Mouse (Mus musculus) E14TG2a.4 (cell line): ENCODE measurements around the gene Plppr3.

ENCODE experiments used
- H3K27me3 ChIP-seq: 2 replicates; pipeline ENCODE4 v1.6.1; 2014; ENCODE audit warnings: low read length, control low read depth; ENCODE audit not compliant: insufficient read depth
- H3K36me3 ChIP-seq: 2 replicates; pipeline ENCODE4 v1.6.1; 2014; ENCODE audit warnings: low read length, control low read depth; ENCODE audit not compliant: insufficient read depth
- H3K4me1 ChIP-seq: replicated peaks from 2 replicates; pipeline ENCODE4 v1.6.1; 2014; ENCODE audit warnings: low read depth, low read length, control low read depth
- H3K4me3 ChIP-seq: replicated peaks from 2 replicates; pipeline ENCODE4 v1.5.1; 2014; ENCODE audit warnings: mild to moderate bottlenecking, low read length
- H3K9me3 ChIP-seq: 2 replicates; pipeline ENCODE4 v1.6.1; 2014; ENCODE audit warnings: low read length, control low read depth
- CTCF ChIP-seq: conservative IDR thresholded peaks from 2 replicates; pipeline ENCODE4 v1.5.1; 2014; ENCODE audit warnings: low read length
- NANOG ChIP-seq: IDR thresholded peaks from 2 replicates; pipeline ENCODE4 v1.6.1; 2014; ENCODE audit warnings: borderline replicate concordance, low read length, mixed read lengths
- POU5F1 ChIP-seq: IDR thresholded peaks from 2 replicates; pipeline ENCODE4 v1.6.1; 2014; ENCODE audit warnings: low read length, borderline replicate concordance

The Plppr3 gene

GRCm38 (mm10) chr10:79817111-79817510 lies 57.3 kb downstream of the Plppr3 start:
- H3K4me1 ChIP-seq: peaks cover 73% of the 10 kb centered on the region
- H3K27me3 ChIP-seq: peaks cover 10% of the 10 kb centered on the region; the same call in 1 of the 2 replicates
- H3K4me3 ChIP-seq: no peak overlapping the region

GRCm38 (mm10) chr10:79815671-79816494 lies 58.6 kb downstream of the Plppr3 start:
- Histone ChIP-seq H3K27me3 (peaks cover 2% of the 10 kb centered on the region; the same call in 1 of the 2 replicates), H3K36me3 (peaks cover 16% of the 10 kb centered on the region), H3K9me3 (peaks cover 5% of the 10 kb centered on the region; the same call in 1 of the 2 replicates), H3K4me1 (peaks cover 67% of the 10 kb centered on the region), H3K4me3 (peak overlapping the region; percentile 32; the same call in 1 of the 2 replicates)
- no peak for TF ChIP-seq CTCF
- TF ChIP-seq NANOG: no peak
- no peak for TF ChIP-seq POU5F1

More at GRCm38 (mm10) chr10:79817111-79817510, 57.3 kb downstream of the Plppr3 start:
- Histone ChIP-seq H3K36me3 (peaks cover 7% of the 10 kb centered on the region), H3K9me3 (no peaks in the 10 kb centered on the region)
- peak; percentile 42 for TF ChIP-seq CTCF
- TF ChIP-seq POU5F1: no peak

GRCm38 (mm10) chr10:79814271-79814842 lies 60.1 kb downstream of the Plppr3 start:
- Histone ChIP-seq H3K27me3 (no peaks in the 10 kb centered on the region), H3K4me1 (peaks cover 54% of the 10 kb centered on the region), H3K36me3 (peaks cover 24% of the 10 kb centered on the region), H3K4me3 (no peak overlapping the region), H3K9me3 (peaks cover 5% of the 10 kb centered on the region; the same call in 1 of the 2 replicates)
- TF ChIP-seq CTCF (no peak), POU5F1 (no peak), NANOG (no peak)

GRCm38 (mm10) chr10:79811736-79812637 lies 62.4 kb downstream of the Plppr3 start:
- Histone ChIP-seq H3K4me3 (0 out of 2 replicates have a peak overlapping the region, but pooled peaks have one; percentile 29), H3K36me3 (peaks cover 35% of the 10 kb centered on the region), H3K4me1 (peaks cover 55% of the 10 kb centered on the region), H3K27me3 (no peaks in the 10 kb centered on the region), H3K9me3 (peaks cover 5% of the 10 kb centered on the region; the same call in 1 of the 2 replicates)
- TF ChIP-seq POU5F1 (no peak), NANOG (no peak), CTCF (peak; percentile 88)
